Mouse (Mus musculus) ovary, adult 2 months (tissue): Measurements from ENCODE around the gene Olfr1098. TPM values are rescaled to one million over a fixed set of nuclear protein-coding genes. Genes with fewer than 3 reads are reported as not detected.

Source experiments
- polyA plus RNA-seq: library from polyadenylated mRNA; depleted of rRNA; stranded (reverse); fragments of >200 nt; gene quantifications from 2 replicates; pipeline ENCODE4 v1.2.3, GENCODE M21; 2012; rRNA removed

Gene Olfr1098
- not detected in 2 replicates for polyA plus RNA-seq

DNA sequence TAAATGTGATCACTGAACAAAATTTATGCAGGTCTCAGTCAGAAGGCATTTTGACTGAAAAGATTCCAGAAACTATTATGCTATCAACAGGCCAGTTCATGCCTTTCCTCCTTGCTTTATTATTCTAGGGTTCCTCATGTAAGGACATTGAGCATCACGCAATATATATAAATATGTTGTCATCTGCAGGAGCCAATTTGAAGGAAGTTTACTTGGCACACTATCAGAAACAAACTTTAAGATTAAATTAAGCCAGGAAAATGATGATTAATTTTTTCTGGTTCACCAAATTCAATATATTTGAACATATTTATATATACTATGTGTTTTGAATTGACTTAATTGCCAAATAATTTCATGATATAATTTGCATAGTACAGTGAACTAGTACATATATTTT lies at the start of gene Olfr1098:
Gene Olfr1098, minus strand, starts transcription at position 101 of the 400 bp plus-strand sequence.

GRCm38 (mm10) chr2:86960593-86960992 lies 36.2 kb upstream of the Olfr1098 start, which contains the start of gene Olfr1099:
Gene Olfr1099 (minus strand): TSS chr2:86960693.

GRCm38 (mm10) chr2:86892116-86892515 lies 32.2 kb downstream of the Olfr1098 start, which contains the start of gene Olfr1097:
Gene Olfr1097 (minus strand): TSS chr2:86892216.

DNA sequence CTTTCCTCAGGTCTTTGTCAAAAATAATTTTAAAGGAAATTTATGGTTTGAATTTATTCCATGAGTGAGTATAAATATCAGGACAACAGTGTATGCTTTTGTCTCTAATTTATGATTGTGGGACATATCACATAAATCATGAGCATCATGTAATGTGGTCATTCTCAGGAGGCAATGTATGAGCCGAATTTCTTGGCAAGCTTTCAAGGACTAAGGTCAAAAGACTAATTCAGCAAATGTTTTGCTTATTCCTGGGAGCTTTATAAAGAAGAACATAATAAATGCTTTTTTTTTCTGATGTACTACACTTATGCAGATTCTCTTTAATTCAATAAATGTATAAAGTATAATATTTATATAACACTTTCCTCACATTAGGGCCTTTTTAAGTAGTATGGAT lies 49.6 kb downstream of the Olfr1098 start, which contains the start of gene Gm13723:
Gene Gm13723, minus strand, starts transcription at position 101 of the 400 bp plus-strand sequence.

Other genes starting within 250 kb of the Olfr1098 start
- gene Olfr1086, start 244.5 kb downstream of the Olfr1098 start, polyA plus RNA-seq: not detected in 2 replicates
- gene Olfr1087, start 226.2 kb downstream of the Olfr1098 start, polyA plus RNA-seq: not detected in 2 replicates
- not detected in 2 replicates for gene Olfr1089, start 190.8 kb downstream of the Olfr1098 start, polyA plus RNA-seq
- not detected in 2 replicates for gene Olfr1090, start 165.6 kb downstream of the Olfr1098 start, polyA plus RNA-seq
- not detected in 2 replicates for gene Olfr1093, start 142.1 kb downstream of the Olfr1098 start, polyA plus RNA-seq
- not detected in 2 replicates for gene Olfr141, start 114.5 kb downstream of the Olfr1098 start, polyA plus RNA-seq
- gene Olfr1094, start 99.9 kb downstream of the Olfr1098 start, polyA plus RNA-seq: not detected in 2 replicates
- gene Olfr1095, start 72.8 kb downstream of the Olfr1098 start, polyA plus RNA-seq: not detected in 2 replicates
- not detected in 2 replicates for gene Gm13723, start 49.7 kb downstream of the Olfr1098 start, polyA plus RNA-seq
- gene Olfr1097, start 32.3 kb downstream of the Olfr1098 start, polyA plus RNA-seq: not detected in 2 replicates
- gene Olfr1099, start 36.1 kb upstream of the Olfr1098 start, polyA plus RNA-seq: not detected in 2 replicates
- gene Olfr1100, start 55.4 kb upstream of the Olfr1098 start, polyA plus RNA-seq: not detected in 2 replicates
- gene Olfr1101, start 66.7 kb upstream of the Olfr1098 start, polyA plus RNA-seq: not detected in 2 replicates
- gene Olfr1102, start 73.9 kb upstream of the Olfr1098 start, polyA plus RNA-seq: not detected in 2 replicates
- gene Olfr1104, start 102.5 kb upstream of the Olfr1098 start, polyA plus RNA-seq: not detected in 2 replicates
- not detected in 2 replicates for gene Olfr1105, start 112.0 kb upstream of the Olfr1098 start, polyA plus RNA-seq
- gene Olfr1106, start 127.7 kb upstream of the Olfr1098 start, polyA plus RNA-seq: not detected in 2 replicates
- gene Olfr1107, start 151.3 kb upstream of the Olfr1098 start, polyA plus RNA-seq: not detected in 2 replicates
- gene Olfr1109, start 171.5 kb upstream of the Olfr1098 start, polyA plus RNA-seq: not detected in 2 replicates
- not detected in 2 replicates for gene Olfr259, start 190.0 kb upstream of the Olfr1098 start, polyA plus RNA-seq
- gene Olfr1110, start 215.8 kb upstream of the Olfr1098 start, polyA plus RNA-seq: not detected in 2 replicates
- gene Olfr1111, start 228.1 kb upstream of the Olfr1098 start, polyA plus RNA-seq: not detected in 2 replicates